Mouse (Mus musculus) stomach, embryonic 15.5 days (tissue): ENCODE data around the gene Nol10. TPM values are rescaled to one million over a fixed set of nuclear protein-coding genes. Genes with fewer than 3 reads are reported as not detected.
A peak's percentile ranks its signal among the peaks of the same experiment; 100 is the strongest.

Experiments used
- ATAC-seq: fragments of 200-750 bp; cut with Nextera tagmentation; 2 replicates; pipeline ENCODE4 v1.8.0; 2017; ENCODE audit warnings: low read depth, moderate number of reproducible peaks, moderate TSS enrichment; ENCODE audit not compliant: insufficient read depth, low FRiP score
- H3K27ac ChIP-seq: fragments of 300-500 bp; sonication (generic); 2 replicates; pipeline ENCODE4 v1.5.1; 2015; ENCODE audit warnings: mild to moderate bottlenecking, inconsistent platforms
- H3K27me3 ChIP-seq: fragments of 300-500 bp; sonication (generic); replicated peaks from 2 replicates; pipeline ENCODE4 v1.6.1; 2015; ENCODE audit warnings: inconsistent platforms
- H3K36me3 ChIP-seq: fragments of 300-500 bp; sonication (generic); 2 replicates; pipeline ENCODE4 v1.6.1; 2015; ENCODE audit warnings: inconsistent platforms
- H3K4me1 ChIP-seq: fragments of 300-500 bp; sonication (generic); 2 replicates; pipeline ENCODE4 v1.6.1; 2015; ENCODE audit warnings: inconsistent platforms
- H3K4me2 ChIP-seq: fragments of 300-500 bp; sonication (generic); 2 replicates; pipeline ENCODE4 v1.6.1; 2015; ENCODE audit warnings: mild to moderate bottlenecking, inconsistent platforms
- H3K4me3 ChIP-seq: fragments of 300-500 bp; sonication (generic); replicated peaks from 2 replicates; pipeline ENCODE4 v1.5.1; 2015; ENCODE audit warnings: inconsistent platforms
- H3K9ac ChIP-seq: fragments of 300-500 bp; sonication (generic); 2 replicates; pipeline ENCODE4 v1.6.1; 2015; ENCODE audit warnings: inconsistent platforms
- H3K9me3 ChIP-seq: fragments of 300-500 bp; sonication (generic); 2 replicates; pipeline ENCODE4 v1.6.1; 2016; ENCODE audit warnings: inconsistent platforms
- WGBS: fragments of 180-500 bp; shearing (Covaris S2); methylation state at CpG from one replicate; pipeline ENCODE4 v1.1.7; 2015; 5-methylcytosine and 5-hydroxymethylcytosine counted together
- polyA plus RNA-seq: library from polyadenylated mRNA; unstranded; fragments of >200 nt; fragmentation: Nextera tagmentation; extraction: Ambion mirVana; gene quantifications from 2 replicates; pipeline ENCODE4 v1.2.1, GENCODE M21; 2015

Gene Nol10
- polyA plus RNA-seq, 1 experiment from 2014 or later = 17.8 TPM

GRCm38 (mm10) chr12:17425254-17426169 is 77.3 kb downstream of the Nol10 start:
- Histone ChIP-seq H3K9me3 (no peaks in the 10 kb centered on the region), H3K36me3 (0 out of 2 replicates have a peak, but pooled peaks cover 5% of the 10 kb centered on the region), H3K4me3 (no peak overlapping the region), H3K4me1 (no peaks in the 10 kb centered on the region), H3K9ac (no peak overlapping the region), H3K27ac (no peak overlapping the region), H3K4me2 (no peak overlapping the region), H3K27me3 (no peaks in the 10 kb centered on the region)
- 67% methylated on average over 11 of the region's 11 CpGs for WGBS
- ATAC-seq = no peak

GRCm38 (mm10) chr12:17426735-17427134 is 78.5 kb downstream of the Nol10 start:
- Histone ChIP-seq H3K9me3 (no peaks in the 10 kb centered on the region), H3K4me3 (no peak overlapping the region), H3K36me3 (peaks cover 11% of the 10 kb centered on the region; the same call in 1 of the 2 replicates), H3K4me2 (no peak overlapping the region), H3K27ac (no peak overlapping the region), H3K9ac (no peak overlapping the region), H3K4me1 (no peaks in the 10 kb centered on the region), H3K27me3 (no peaks in the 10 kb centered on the region)
- ATAC-seq = peak; percentile 22; the same call in 1 of the 2 replicates
- WGBS = 79% methylated on average over 3 of the region's 3 CpGs

GRCm38 (mm10) chr12:17430578-17430977 is 82.3 kb downstream of the Nol10 start:
- ATAC-seq = no peak
- Histone ChIP-seq H3K36me3 (peaks cover 12% of the 10 kb centered on the region; the same call in 1 of the 2 replicates), H3K4me1 (no peaks in the 10 kb centered on the region), H3K27ac (no peak overlapping the region), H3K4me3 (no peak overlapping the region), H3K9ac (no peak overlapping the region), H3K27me3 (no peaks in the 10 kb centered on the region), H3K9me3 (no peaks in the 10 kb centered on the region), H3K4me2 (no peak overlapping the region)
- WGBS = 89% methylated on average over 2 of the region's 2 CpGs

GRCm38 (mm10) chr12:17431166-17431565 is 82.9 kb downstream of the Nol10 start:
- H3K27ac ChIP-seq = no peak overlapping the region
- no peaks in the 10 kb centered on the region for H3K4me1 ChIP-seq
- 68% methylated on average over 5 of the region's 5 CpGs for WGBS
- H3K4me2 ChIP-seq = no peak overlapping the region
- peaks cover 12% of the 10 kb centered on the region; the same call in 1 of the 2 replicates for H3K36me3 ChIP-seq
- no peaks in the 10 kb centered on the region for H3K9me3 ChIP-seq
- H3K9ac ChIP-seq = no peak overlapping the region
- no peak overlapping the region for H3K4me3 ChIP-seq
- no peaks in the 10 kb centered on the region for H3K27me3 ChIP-seq
- no peak for ATAC-seq

GRCm38 (mm10) chr12:17431812-17432332 is 83.6 kb downstream of the Nol10 start:
- Histone ChIP-seq H3K4me1 (no peaks in the 10 kb centered on the region), H3K36me3 (peaks cover 12% of the 10 kb centered on the region; the same call in 1 of the 2 replicates), H3K9ac (no peak overlapping the region), H3K4me3 (no peak overlapping the region), H3K4me2 (no peak overlapping the region), H3K27me3 (no peaks in the 10 kb centered on the region), H3K27ac (no peak overlapping the region), H3K9me3 (no peaks in the 10 kb centered on the region)
- no peak for ATAC-seq
- WGBS = 80% methylated on average over 4 of the region's 4 CpGs

- WGBS = 91% methylated on average over 4 of the region's 4 CpGs
- Histone ChIP-seq H3K4me3 (no peak overlapping the region), H3K9me3 (no peaks in the 10 kb centered on the region), H3K27me3 (no peaks in the 10 kb centered on the region), H3K4me1 (no peaks in the 10 kb centered on the region), H3K4me2 (no peak overlapping the region), H3K36me3 (peaks cover 12% of the 10 kb centered on the region; the same call in 1 of the 2 replicates), H3K9ac (no peak overlapping the region), H3K27ac (no peak overlapping the region)
- no peak for ATAC-seq
Observed at GRCm38 (mm10) chr12:17433712-17434111, 85.5 kb downstream of the Nol10 start.

- WGBS = 80% methylated on average over 2 of the region's 2 CpGs
- Histone ChIP-seq H3K4me2 (no peak overlapping the region), H3K27me3 (no peaks in the 10 kb centered on the region), H3K9me3 (no peaks in the 10 kb centered on the region), H3K4me1 (no peaks in the 10 kb centered on the region), H3K9ac (no peak overlapping the region), H3K36me3 (peaks cover 3% of the 10 kb centered on the region; the same call in 1 of the 2 replicates), H3K27ac (no peak overlapping the region), H3K4me3 (no peak overlapping the region)
- no peak for ATAC-seq
Observed at GRCm38 (mm10) chr12:17436471-17436870, 88.2 kb downstream of the Nol10 start.

- H3K36me3 ChIP-seq = no peaks in the 10 kb centered on the region
- no peaks in the 10 kb centered on the region for H3K4me1 ChIP-seq
- no peak overlapping the region for H3K9ac ChIP-seq
- H3K27me3 ChIP-seq = no peaks in the 10 kb centered on the region
- H3K9me3 ChIP-seq = no peaks in the 10 kb centered on the region
- H3K4me2 ChIP-seq = no peak overlapping the region
- no peak overlapping the region for H3K4me3 ChIP-seq
- H3K27ac ChIP-seq = no peak overlapping the region
- no peak; the same call in 1 of the 2 replicates for ATAC-seq
- 58% methylated on average over 7 of the region's 7 CpGs for WGBS
Observed at GRCm38 (mm10) chr12:17440251-17440651, 92.0 kb downstream of the Nol10 start.

GRCm38 (mm10) chr12:17441495-17441894 is 93.2 kb downstream of the Nol10 start:
- H3K4me3 ChIP-seq = no peak overlapping the region
- WGBS = 68% methylated on average over 9 of the region's 9 CpGs
- H3K9ac ChIP-seq = no peak overlapping the region
- H3K4me2 ChIP-seq = no peak overlapping the region
- no peaks in the 10 kb centered on the region for H3K27me3 ChIP-seq
- no peaks in the 10 kb centered on the region for H3K9me3 ChIP-seq
- H3K27ac ChIP-seq = no peak overlapping the region
- no peaks in the 10 kb centered on the region for H3K4me1 ChIP-seq
- H3K36me3 ChIP-seq = no peaks in the 10 kb centered on the region
- no peak for ATAC-seq

GRCm38 (mm10) chr12:17444406-17444805 is 96.1 kb downstream of the Nol10 start:
- H3K4me3 ChIP-seq = no peak overlapping the region
- H3K9ac ChIP-seq = no peak overlapping the region
- ATAC-seq = no peak
- H3K4me2 ChIP-seq = no peak overlapping the region
- no peaks in the 10 kb centered on the region for H3K36me3 ChIP-seq
- no peaks in the 10 kb centered on the region for H3K4me1 ChIP-seq
- peak overlapping the region; percentile 42; the same call in 1 of the 2 replicates for H3K27ac ChIP-seq
- no peaks in the 10 kb centered on the region for H3K9me3 ChIP-seq
- WGBS = 57% methylated on average over 11 of the region's 11 CpGs
- H3K27me3 ChIP-seq = no peaks in the 10 kb centered on the region

- Histone ChIP-seq H3K9ac (no peak overlapping the region), H3K4me3 (no peak overlapping the region), H3K27ac (no peak overlapping the region), H3K4me2 (no peak overlapping the region), H3K27me3 (no peaks in the 10 kb centered on the region), H3K9me3 (no peaks in the 10 kb centered on the region), H3K4me1 (no peaks in the 10 kb centered on the region), H3K36me3 (no peaks in the 10 kb centered on the region)
- 85% methylated on average over 7 of the region's 7 CpGs for WGBS
- ATAC-seq = no peak
Observed at GRCm38 (mm10) chr12:17445251-17445650, 97.0 kb downstream of the Nol10 start.

- no peak for ATAC-seq
- Histone ChIP-seq H3K9me3 (no peaks in the 10 kb centered on the region), H3K27ac (no peak overlapping the region), H3K9ac (no peak overlapping the region), H3K27me3 (no peaks in the 10 kb centered on the region), H3K36me3 (no peaks in the 10 kb centered on the region), H3K4me2 (no peak overlapping the region), H3K4me3 (no peak overlapping the region), H3K4me1 (no peaks in the 10 kb centered on the region)
- 62% methylated on average over 3 of the region's 3 CpGs for WGBS
Observed at GRCm38 (mm10) chr12:17448781-17449180, 100.5 kb downstream of the Nol10 start.
